Mouse (Mus musculus) midbrain, embryonic 13.5 days (tissue): ENCODE measurements around the gene Cep44. TPM values are rescaled to one million over a fixed set of nuclear protein-coding genes. Genes with fewer than 3 reads are reported as not detected.

ENCODE experiments used
- ATAC-seq: fragments of 200-750 bp; cut with Nextera tagmentation; 2 replicates; pipeline ENCODE4 v1.8.0; 2017; ENCODE audit warnings: mild to moderate bottlenecking, moderate TSS enrichment, moderate library complexity
- H3K27ac ChIP-seq: fragments of 300-500 bp; sonication (generic); 2 replicates; pipeline ENCODE4 v1.5.1; 2015; ENCODE audit warnings: inconsistent platforms, mild to moderate bottlenecking, moderate library complexity
- H3K27me3 ChIP-seq: fragments of 300-500 bp; sonication (generic); 2 replicates; pipeline ENCODE4 v1.6.1; 2015; ENCODE audit warnings: mild to moderate bottlenecking, inconsistent platforms
- H3K36me3 ChIP-seq: fragments of 300-500 bp; sonication (generic); 2 replicates; pipeline ENCODE4 v1.6.1; 2015; ENCODE audit warnings: mild to moderate bottlenecking, inconsistent platforms
- H3K4me1 ChIP-seq: fragments of 300-500 bp; sonication (generic); replicated peaks from 2 replicates; pipeline ENCODE4 v1.6.1; 2015; ENCODE audit warnings: inconsistent platforms
- H3K4me2 ChIP-seq: fragments of 300-500 bp; sonication (generic); replicated peaks from 2 replicates; pipeline ENCODE4 v1.6.1; 2015; ENCODE audit warnings: moderate library complexity, mild to moderate bottlenecking, inconsistent platforms
- H3K4me3 ChIP-seq: fragments of 300-500 bp; sonication (generic); replicated peaks from 2 replicates; pipeline ENCODE4 v1.5.1; 2015; ENCODE audit warnings: mild to moderate bottlenecking, inconsistent platforms
- H3K9ac ChIP-seq: fragments of 300-500 bp; sonication (generic); replicated peaks from 2 replicates; pipeline ENCODE4 v1.6.1; 2015; ENCODE audit warnings: mild to moderate bottlenecking, inconsistent platforms
- H3K9me3 ChIP-seq: fragments of 300-500 bp; sonication (generic); 2 replicates; pipeline ENCODE4 v1.6.1; 2016; ENCODE audit warnings: mild to moderate bottlenecking, inconsistent platforms
- WGBS: fragments of 180-500 bp; shearing (Covaris S2); methylation state at CpG from one replicate; pipeline ENCODE4 v1.1.7; 2015; 5-methylcytosine and 5-hydroxymethylcytosine counted together
- polyA plus RNA-seq: library from polyadenylated mRNA; unstranded; fragments of >200 nt; fragmentation: Nextera tagmentation; extraction: Ambion mirVana; gene quantifications from 2 replicates; pipeline ENCODE4 v1.2.1, GENCODE M21; 2015

The Cep44 gene
- polyA plus RNA-seq, 1 experiment from 2014 or later, result 34.2 TPM

DNA sequence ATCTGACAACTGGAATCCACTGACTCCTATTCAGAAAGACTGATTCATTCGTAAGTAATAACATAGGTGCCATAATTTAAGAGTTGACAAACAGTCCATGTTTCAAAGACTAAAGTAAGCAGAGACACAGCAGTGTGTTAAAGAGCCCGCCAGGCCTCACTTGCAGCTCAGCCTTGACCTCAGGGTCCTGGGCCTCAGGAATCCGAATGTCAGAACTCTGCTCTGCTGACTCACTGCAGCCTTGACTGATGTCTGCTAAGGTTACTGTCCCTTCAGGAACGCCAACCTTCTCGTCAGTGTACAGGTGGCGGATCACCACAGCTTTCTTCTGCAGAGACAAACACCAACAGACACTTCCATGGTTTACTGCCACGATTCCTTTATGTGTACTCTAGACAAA lies 10.1 kb downstream of the Cep44 start:
- no peak for ATAC-seq
- Histone ChIP-seq H3K27ac (no peak overlapping the region), H3K9me3 (no peaks in the 10 kb centered on the region), H3K4me2 (no peak overlapping the region), H3K4me1 (no peaks in the 10 kb centered on the region), H3K27me3 (no peaks in the 10 kb centered on the region), H3K4me3 (no peak overlapping the region), H3K9ac (no peak overlapping the region), H3K36me3 (peaks cover 61% of the 10 kb centered on the region)
- WGBS, result 93% methylated on average over 7 of the region's 7 CpGs

DNA sequence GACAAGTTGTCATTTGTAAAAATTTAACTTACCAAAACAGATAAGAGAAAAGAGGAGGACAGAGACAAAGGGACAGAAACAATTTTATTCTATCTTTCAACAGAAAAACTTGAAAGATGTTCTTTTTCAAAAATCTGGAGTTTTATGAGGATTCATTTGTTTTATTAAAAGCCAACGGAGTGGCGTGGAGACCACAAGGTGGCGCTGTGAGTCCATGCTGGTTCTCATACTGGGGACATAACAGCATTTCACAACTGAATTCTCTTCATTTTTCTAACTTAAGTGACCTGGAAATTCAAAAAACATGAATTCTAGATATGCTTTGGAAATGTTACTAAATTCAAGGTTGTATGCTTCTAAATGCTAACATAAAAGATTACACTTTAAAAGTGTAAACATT lies 20.5 kb downstream of the Cep44 start:
- no peak for ATAC-seq
- no peak overlapping the region for H3K27ac ChIP-seq
- no peak overlapping the region for H3K4me2 ChIP-seq
- peaks cover 15% of the 10 kb centered on the region for H3K36me3 ChIP-seq
- H3K9ac ChIP-seq, result no peak overlapping the region
- no peaks in the 10 kb centered on the region for H3K9me3 ChIP-seq
- H3K4me1 ChIP-seq, result no peaks in the 10 kb centered on the region
- whole genome bisulfite sequencing, result 5% methylated on average over 3 of the region's 3 CpGs
- no peaks in the 10 kb centered on the region for H3K27me3 ChIP-seq
- H3K4me3 ChIP-seq, result no peak overlapping the region

DNA sequence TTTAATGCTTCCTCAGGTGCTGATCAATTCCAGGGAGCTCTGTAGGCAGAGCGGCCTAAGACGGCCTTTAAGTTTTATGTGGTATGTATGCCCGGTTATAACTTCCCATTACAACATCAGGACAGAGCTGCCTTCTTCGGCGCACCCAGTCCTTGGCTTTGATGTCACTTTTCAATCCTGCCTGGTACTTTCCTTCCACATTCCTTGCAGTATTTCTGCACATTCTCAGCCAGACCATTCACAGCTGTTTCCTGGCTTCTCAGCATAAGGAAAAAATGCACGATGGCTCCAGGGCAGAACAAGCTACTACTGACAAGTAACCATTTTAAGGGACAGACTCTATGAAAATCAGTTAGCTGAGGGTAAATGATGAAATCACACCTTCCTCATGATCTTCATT lies 22.0 kb downstream of the Cep44 start:
- no peak overlapping the region for H3K4me3 ChIP-seq
- no peak overlapping the region for H3K27ac ChIP-seq
- ATAC-seq, result no peak
- no peak overlapping the region for H3K4me2 ChIP-seq
- peaks cover 13% of the 10 kb centered on the region for H3K36me3 ChIP-seq
- H3K9me3 ChIP-seq, result no peaks in the 10 kb centered on the region
- no peak overlapping the region for H3K9ac ChIP-seq
- WGBS, result 93% methylated on average over 6 of the region's 6 CpGs
- no peaks in the 10 kb centered on the region for H3K27me3 ChIP-seq
- no peaks in the 10 kb centered on the region for H3K4me1 ChIP-seq

DNA sequence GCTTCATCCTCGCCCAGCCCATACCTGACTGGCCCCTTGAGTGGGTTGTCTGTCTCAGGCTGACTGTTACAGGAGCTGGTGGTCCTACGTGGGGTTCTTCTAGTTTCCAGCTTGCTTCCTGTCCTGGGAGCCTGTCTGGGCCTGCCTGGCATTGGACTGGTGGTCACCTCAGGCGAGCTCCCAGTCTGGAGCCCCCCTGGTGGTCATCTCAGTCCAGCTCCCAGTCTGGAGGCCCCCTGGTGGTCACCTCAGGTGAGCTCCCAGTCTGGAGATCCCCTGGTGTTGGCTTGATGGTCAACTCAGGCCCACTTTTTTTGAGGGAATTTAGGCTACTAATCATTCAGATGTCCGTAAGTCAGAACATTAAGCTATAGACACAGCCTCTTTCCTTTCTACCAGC lies 29.8 kb downstream of the Cep44 start:
- ATAC-seq, result no peak
- WGBS, result 80% methylated on average over 4 of the region's 4 CpGs
- no peak overlapping the region for H3K4me2 ChIP-seq

GRCm38 (mm10) chr8:56520249-56520648 lies 30.6 kb downstream of the Cep44 start:
- no peak overlapping the region for H3K9ac ChIP-seq
- 88% methylated on average over 2 of the region's 2 CpGs for WGBS

More for the DNA sequence above, 29.8 kb downstream of the Cep44 start:
- no peak overlapping the region for H3K27ac ChIP-seq
- no peaks in the 10 kb centered on the region for H3K36me3 ChIP-seq
- H3K9me3 ChIP-seq, result no peaks in the 10 kb centered on the region
- H3K4me1 ChIP-seq, result no peaks in the 10 kb centered on the region
- H3K27me3 ChIP-seq, result no peaks in the 10 kb centered on the region
- H3K4me3 ChIP-seq, result no peak overlapping the region
- H3K9ac ChIP-seq, result no peak overlapping the region

DNA sequence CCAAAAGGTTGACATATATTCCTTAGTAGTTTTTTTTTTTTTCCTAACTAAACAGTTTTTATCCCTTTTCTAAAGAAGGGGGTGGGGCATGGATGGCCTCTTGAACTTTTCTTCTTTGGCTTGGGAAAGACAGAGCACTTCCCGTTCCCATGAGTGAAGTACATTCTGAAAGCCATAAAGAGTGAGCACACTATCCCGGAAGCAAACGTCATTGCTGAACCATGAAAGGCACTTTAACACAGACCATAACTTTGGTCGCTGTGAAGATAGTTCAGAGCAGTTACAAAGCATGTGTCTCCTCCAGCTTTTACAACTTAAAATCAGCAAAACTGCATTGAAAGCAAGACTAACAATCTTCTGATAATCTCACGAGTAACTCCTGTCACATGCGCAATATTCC lies 32.0 kb downstream of the Cep44 start:
- no peak overlapping the region for H3K27ac ChIP-seq
- H3K27me3 ChIP-seq, result no peaks in the 10 kb centered on the region
- H3K4me1 ChIP-seq, result no peaks in the 10 kb centered on the region
- WGBS, result 78% methylated on average over 6 of the region's 6 CpGs
- H3K36me3 ChIP-seq, result no peaks in the 10 kb centered on the region
- H3K4me2 ChIP-seq, result no peak overlapping the region
- no peak for ATAC-seq
- H3K4me3 ChIP-seq, result no peak overlapping the region
- no peak overlapping the region for H3K9ac ChIP-seq
- H3K9me3 ChIP-seq, result no peaks in the 10 kb centered on the region

More at GRCm38 (mm10) chr8:56520249-56520648, 30.6 kb downstream of the Cep44 start:
- Histone ChIP-seq H3K4me1 (no peaks in the 10 kb centered on the region), H3K36me3 (no peaks in the 10 kb centered on the region), H3K27ac (no peak overlapping the region), H3K9me3 (no peaks in the 10 kb centered on the region), H3K4me3 (no peak overlapping the region), H3K27me3 (no peaks in the 10 kb centered on the region), H3K4me2 (no peak overlapping the region)
- ATAC-seq, result peak; percentile 55

DNA sequence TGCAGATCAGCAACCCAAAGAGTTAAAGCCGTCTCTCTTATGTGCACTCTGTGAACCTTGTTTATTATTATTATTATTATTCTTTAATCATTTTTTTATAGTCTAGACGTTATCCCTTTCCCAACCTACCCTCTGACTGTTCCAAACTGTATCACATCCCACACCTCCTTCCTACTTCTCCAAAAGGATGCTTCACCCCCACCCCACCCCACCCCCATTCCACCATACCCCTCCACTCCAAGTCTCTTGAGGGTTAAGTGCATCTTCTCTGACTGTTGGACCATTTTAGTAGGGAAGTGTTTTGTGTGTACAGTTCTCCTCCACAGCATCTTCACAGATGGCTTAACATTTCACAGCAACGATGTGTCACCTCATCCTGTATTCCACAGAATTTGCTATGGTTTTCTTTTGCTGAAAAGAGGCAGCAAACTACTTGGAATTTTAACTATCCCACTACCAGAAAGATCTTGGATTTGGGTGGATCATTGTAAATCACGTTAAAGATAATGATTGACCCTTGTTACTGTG lies 41.8 kb downstream of the Cep44 start:
- Histone ChIP-seq H3K27me3 (no peaks in the 10 kb centered on the region), H3K4me1 (no peaks in the 10 kb centered on the region), H3K27ac (no peak overlapping the region), H3K4me3 (no peak overlapping the region), H3K9ac (no peak overlapping the region), H3K36me3 (no peaks in the 10 kb centered on the region), H3K9me3 (no peaks in the 10 kb centered on the region), H3K4me2 (no peak overlapping the region)
- no peak for ATAC-seq
- WGBS, result 82% methylated on average over 4 of the region's 4 CpGs

DNA sequence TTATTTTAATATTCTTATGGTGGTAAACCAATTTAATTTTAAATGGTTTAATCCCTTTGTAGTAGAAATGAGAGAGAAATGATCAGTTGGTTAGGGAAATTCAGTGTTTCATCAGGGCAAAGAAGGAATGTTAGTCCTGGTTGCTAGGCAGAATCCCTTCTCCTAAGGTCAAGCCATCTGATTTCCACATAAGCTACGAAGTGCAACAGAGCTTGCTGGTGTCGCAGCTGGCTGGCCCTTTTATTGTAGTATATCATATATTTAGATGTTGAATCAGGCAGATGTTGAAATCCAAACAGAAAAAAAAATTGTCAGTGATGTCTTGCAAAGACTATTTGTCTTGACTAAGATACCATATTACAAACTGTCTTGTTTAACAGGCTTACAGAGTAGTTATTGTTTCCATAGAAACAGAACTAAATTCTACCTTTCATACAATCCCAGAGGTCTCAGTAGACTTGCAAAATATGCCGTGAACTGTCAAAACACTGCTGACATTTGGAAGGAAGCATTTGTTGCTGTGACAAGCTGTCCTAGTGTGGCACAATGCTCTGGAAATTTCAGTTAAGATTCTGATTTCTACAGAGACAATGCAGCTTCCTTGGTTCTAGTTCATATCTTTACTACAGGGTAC lies 42.4 kb downstream of the Cep44 start:
- 63% methylated on average over 3 of the region's 3 CpGs for WGBS
- no peaks in the 10 kb centered on the region for H3K9me3 ChIP-seq
- no peaks in the 10 kb centered on the region for H3K27me3 ChIP-seq
- no peak overlapping the region for H3K27ac ChIP-seq
- no peaks in the 10 kb centered on the region for H3K4me1 ChIP-seq
- H3K4me2 ChIP-seq, result no peak overlapping the region
- no peak for ATAC-seq
- H3K36me3 ChIP-seq, result no peaks in the 10 kb centered on the region
- no peak overlapping the region for H3K4me3 ChIP-seq
- H3K9ac ChIP-seq, result no peak overlapping the region

GRCm38 (mm10) chr8:56501911-56502310 lies 48.9 kb downstream of the Cep44 start:
- Histone ChIP-seq H3K27ac (no peak overlapping the region), H3K4me1 (no peaks in the 10 kb centered on the region), H3K27me3 (no peaks in the 10 kb centered on the region), H3K36me3 (no peaks in the 10 kb centered on the region), H3K4me3 (no peak overlapping the region), H3K9me3 (no peaks in the 10 kb centered on the region), H3K9ac (no peak overlapping the region), H3K4me2 (no peak overlapping the region)
- ATAC-seq, result no peak

- no peak for ATAC-seq
- 63% methylated on average over 2 of the region's 2 CpGs for WGBS
Measured at GRCm38 (mm10) chr8:56489496-56489895, 61.4 kb downstream of the Cep44 start.

GRCm38 (mm10) chr8:56486006-56486405 lies 64.8 kb downstream of the Cep44 start:
- Histone ChIP-seq H3K4me3 (no peak overlapping the region), H3K4me2 (no peak overlapping the region), H3K36me3 (no peaks in the 10 kb centered on the region), H3K27me3 (no peaks in the 10 kb centered on the region), H3K4me1 (no peaks in the 10 kb centered on the region), H3K9ac (no peak overlapping the region), H3K9me3 (no peaks in the 10 kb centered on the region), H3K27ac (no peak overlapping the region)
- WGBS, result 41% methylated on average over 3 of the region's 3 CpGs
- no peak for ATAC-seq

More at GRCm38 (mm10) chr8:56489496-56489895, 61.4 kb downstream of the Cep44 start:
- Histone ChIP-seq H3K4me1 (no peaks in the 10 kb centered on the region), H3K27me3 (no peaks in the 10 kb centered on the region), H3K4me3 (no peak overlapping the region), H3K4me2 (no peak overlapping the region), H3K9me3 (no peaks in the 10 kb centered on the region), H3K27ac (no peak overlapping the region), H3K36me3 (no peaks in the 10 kb centered on the region), H3K9ac (no peak overlapping the region)
